Mouse (Mus musculus) spleen, adult 2 months (tissue): ENCODE results near the gene Zfp644.

Experiments
- CTCF ChIP-seq: fragments of 200-500 bp; IDR thresholded peaks from 2 replicates; pipeline ENCODE4 v1.5.1; 2011; ENCODE audit warnings: mild to moderate bottlenecking, inconsistent platforms; ENCODE audit not compliant: insufficient read depth, insufficient read length, insufficient replicate concordance; ENCODE audit errors: extremely low read depth
- POLR2A ChIP-seq: fragments of 200-500 bp; IDR thresholded peaks from 2 replicates; pipeline ENCODE4 v1.6.1; 2011; ENCODE audit warnings: low read depth, low read length, inconsistent platforms

GRCm38 (mm10) chr5:106643434-106643833 is 53.7 kb downstream of the Zfp644 start:
- no peak for TF ChIP-seq CTCF
- no peak for TF ChIP-seq POLR2A
